Mouse (Mus musculus) testis, adult 2 months (tissue): ENCODE measurements at regions not wholly inside any gene's neighbourhood (a gene's known extent, or its start where the extent isn't known, plus 50 kb on each side); places are given as distances from the start of the nearest gene placed in this dataset.

Experiments used
- H3K27ac ChIP-seq: fragments of 200-500 bp; 2 replicates; pipeline ENCODE4 v1.5.1; 2012; ENCODE audit warnings: low read depth, low read length; ENCODE audit not compliant: control insufficient read depth, insufficient read depth
- H3K27me3 ChIP-seq: fragments of 200-500 bp; 2 replicates; pipeline ENCODE4 v1.6.1; 2012; ENCODE audit warnings: mild to moderate bottlenecking, low read length, moderate library complexity; ENCODE audit not compliant: control insufficient read depth, insufficient read depth
- H3K36me3 ChIP-seq: fragments of 200-500 bp; 2 replicates; pipeline ENCODE4 v1.6.1; 2012; ENCODE audit warnings: mild to moderate bottlenecking, low read length; ENCODE audit not compliant: control insufficient read depth, insufficient read depth
- H3K4me1 ChIP-seq: fragments of 200-500 bp; 2 replicates; pipeline ENCODE4 v1.6.1; 2012; ENCODE audit warnings: low read length; ENCODE audit not compliant: control insufficient read depth, insufficient read depth
- H3K4me3 ChIP-seq: fragments of 200-500 bp; 2 replicates; pipeline ENCODE4 v1.5.1; 2012; ENCODE audit warnings: low read depth, mild to moderate bottlenecking, low read length, moderate library complexity, mixed read lengths; ENCODE audit not compliant: control insufficient read depth
- CTCF ChIP-seq: fragments of 200-500 bp; IDR thresholded peaks from 2 replicates; pipeline ENCODE4 v1.5.1; 2012; ENCODE audit warnings: low read depth, mild to moderate bottlenecking, inconsistent platforms, low read length, moderate library complexity; ENCODE audit not compliant: control insufficient read depth, insufficient read depth, insufficient replicate concordance
- POLR2A ChIP-seq: fragments of 200-500 bp; IDR thresholded peaks from 2 replicates; pipeline ENCODE4 v1.6.1; 2012; ENCODE audit warnings: low read depth, mild to moderate bottlenecking, inconsistent platforms, low read length, moderate library complexity; ENCODE audit not compliant: control insufficient read depth

- TF ChIP-seq CTCF (no peak), POLR2A (no peak)
- H3K27ac ChIP-seq, result no peak overlapping the region
These were observed 621.8 kb upstream of the Adam5 start for GRCm38 (mm10) chr8:25445968-25446367.

GRCm38 (mm10) chr8:25445054-25445453, 620.9 kb upstream of the Adam5 start:
- no peaks in the 10 kb centered on the region for H3K27me3 ChIP-seq
- TF ChIP-seq POLR2A (no peak), CTCF (no peak)
- H3K27ac ChIP-seq, result no peak overlapping the region
- no peak overlapping the region for H3K4me3 ChIP-seq
- H3K4me1 ChIP-seq, result peaks cover 14% of the 10 kb centered on the region
- no peaks in the 10 kb centered on the region for H3K36me3 ChIP-seq

More at GRCm38 (mm10) chr8:25445968-25446367, 621.8 kb upstream of the Adam5 start:
- H3K4me1 ChIP-seq, result peaks cover 6% of the 10 kb centered on the region; the same call in 1 of the 2 replicates
- H3K27me3 ChIP-seq, result no peaks in the 10 kb centered on the region
- H3K36me3 ChIP-seq, result no peaks in the 10 kb centered on the region
- no peak overlapping the region for H3K4me3 ChIP-seq

DNA sequence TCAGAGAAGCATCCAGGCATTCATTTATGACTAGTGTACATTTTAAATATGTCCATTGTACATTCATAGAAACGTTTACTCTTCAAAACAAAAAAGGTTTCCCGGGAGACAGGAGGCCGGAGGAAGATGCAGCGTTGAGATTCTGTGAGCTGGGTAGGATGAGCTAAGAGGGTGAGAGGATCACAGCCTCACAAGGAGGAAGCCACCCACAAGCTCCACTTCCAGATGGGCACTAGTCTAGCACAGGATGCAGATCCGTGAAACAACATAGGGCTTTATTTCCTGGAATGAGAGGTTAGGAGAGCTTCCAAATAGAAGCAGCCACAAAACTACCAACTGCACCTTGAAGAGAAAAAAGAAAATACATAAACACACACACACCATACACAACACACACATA, 619.4 kb upstream of the Adam5 start:
- H3K27me3 ChIP-seq, result no peaks in the 10 kb centered on the region
- H3K4me3 ChIP-seq, result no peak overlapping the region
- H3K36me3 ChIP-seq, result no peaks in the 10 kb centered on the region
- peaks cover 16% of the 10 kb centered on the region for H3K4me1 ChIP-seq
- TF ChIP-seq POLR2A (no peak), CTCF (no peak)
- no peak overlapping the region for H3K27ac ChIP-seq

DNA sequence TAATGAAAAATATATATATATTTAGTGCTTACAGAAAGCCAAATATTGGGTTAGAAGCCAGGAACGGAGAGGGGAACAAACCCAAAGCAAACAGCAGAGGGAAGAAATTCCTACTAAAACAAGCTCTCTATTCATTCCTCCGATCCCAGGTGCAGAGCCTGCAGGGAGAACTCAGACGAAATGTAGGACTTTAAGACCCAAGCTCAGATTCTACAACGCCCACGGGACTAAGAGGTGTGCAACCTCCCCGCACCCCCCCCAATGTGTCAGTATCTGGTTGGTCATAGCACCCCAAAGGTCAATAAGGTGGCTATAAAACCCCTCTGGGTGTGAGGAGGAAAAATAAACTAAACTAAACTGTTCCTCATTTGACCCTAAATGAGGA, 616.9 kb upstream of the Adam5 start:
- TF ChIP-seq POLR2A (no peak), CTCF (no peak)
- H3K36me3 ChIP-seq, result no peaks in the 10 kb centered on the region
- no peak overlapping the region for H3K4me3 ChIP-seq
- no peaks in the 10 kb centered on the region for H3K27me3 ChIP-seq
- no peak overlapping the region for H3K27ac ChIP-seq
- H3K4me1 ChIP-seq, result peaks cover 16% of the 10 kb centered on the region

DNA sequence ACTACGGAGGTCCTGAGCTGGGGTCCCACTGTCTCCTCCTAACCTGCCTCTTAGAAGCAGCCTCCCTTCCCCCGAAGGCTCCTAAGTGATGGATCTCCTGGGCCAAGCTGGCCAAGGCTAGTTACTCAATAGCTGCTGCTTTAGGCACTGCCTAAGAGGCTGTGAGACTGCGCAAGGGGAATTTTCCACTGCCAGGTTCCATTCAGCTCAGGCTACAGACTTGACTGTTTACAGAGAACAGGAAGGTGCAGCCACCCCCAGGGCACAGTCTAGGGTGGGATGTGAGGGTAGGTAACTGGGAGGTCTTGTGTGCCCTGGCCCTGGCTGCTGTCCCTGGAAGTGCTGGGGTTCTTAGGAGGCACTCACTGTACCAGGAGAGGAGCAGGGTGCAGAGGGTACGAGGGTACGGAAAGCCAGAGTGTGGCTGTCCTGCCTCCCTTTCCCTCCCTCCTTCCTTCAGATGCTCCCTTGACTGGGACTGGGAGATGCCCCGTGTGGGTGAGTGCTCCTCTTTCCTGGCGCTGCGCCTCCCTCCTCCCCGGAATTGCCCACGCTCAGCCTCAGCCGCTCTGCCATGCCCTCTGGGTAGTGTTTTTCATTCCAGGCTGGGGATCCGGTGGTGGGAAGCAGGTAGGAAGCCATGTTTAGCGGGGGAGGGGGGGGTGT, 616.4 kb upstream of the Adam5 start:
- H3K27ac ChIP-seq, result no peak overlapping the region; the same call in 1 of the 2 replicates
- peaks cover 16% of the 10 kb centered on the region for H3K4me1 ChIP-seq
- no peak for TF ChIP-seq POLR2A
- H3K4me3 ChIP-seq, result no peak overlapping the region
- H3K27me3 ChIP-seq, result no peaks in the 10 kb centered on the region
- H3K36me3 ChIP-seq, result no peaks in the 10 kb centered on the region

GRCm38 (mm10) chr8:25439971-25440370, 615.8 kb upstream of the Adam5 start:
- TF ChIP-seq POLR2A, result no peak
- no peak for TF ChIP-seq CTCF
- no peak overlapping the region for H3K27ac ChIP-seq
- peaks cover 16% of the 10 kb centered on the region for H3K4me1 ChIP-seq
- H3K27me3 ChIP-seq, result no peaks in the 10 kb centered on the region
- H3K4me3 ChIP-seq, result no peak overlapping the region
- H3K36me3 ChIP-seq, result no peaks in the 10 kb centered on the region

DNA sequence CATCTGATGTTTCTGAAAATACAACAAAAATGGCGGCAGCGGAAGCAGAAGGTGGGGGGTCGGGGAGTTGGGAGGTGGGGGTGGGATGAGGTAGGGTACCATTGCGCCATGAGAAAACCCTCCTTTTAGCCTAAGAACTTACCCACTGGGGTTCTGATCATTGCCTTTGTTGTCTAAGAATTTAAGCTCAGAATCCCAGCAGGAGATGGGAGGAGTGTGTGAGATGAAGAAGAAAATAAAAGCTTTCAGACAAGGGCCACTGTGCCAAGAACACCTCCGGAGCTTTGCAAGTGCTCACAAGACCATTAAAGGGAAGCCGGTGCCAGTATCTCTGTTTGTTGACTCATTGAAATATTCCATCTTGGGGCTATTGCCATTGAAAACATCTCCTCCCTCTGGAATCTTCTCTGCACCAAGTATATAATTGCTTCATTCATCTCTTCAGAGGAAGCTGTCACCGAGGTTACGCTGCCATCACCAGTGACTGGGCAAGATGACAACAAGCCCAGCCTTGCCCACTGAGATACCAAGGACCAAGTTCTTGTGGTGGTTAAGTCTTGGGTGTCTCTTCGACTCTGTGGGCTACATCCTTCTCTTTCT, 614.0 kb upstream of the Adam5 start:
- Histone ChIP-seq H3K27me3 (no peaks in the 10 kb centered on the region), H3K27ac (no peak overlapping the region), H3K36me3 (no peaks in the 10 kb centered on the region), H3K4me3 (no peak overlapping the region), H3K4me1 (peaks cover 18% of the 10 kb centered on the region)
- TF ChIP-seq POLR2A (no peak), CTCF (no peak)
